Mouse (Mus musculus): Measurements from ENCODE around the gene I830077J02Rik. TPM values are rescaled to one million over a fixed set of nuclear protein-coding genes. Genes with fewer than 3 reads are reported as not detected.
A peak's percentile ranks its signal among the peaks of the same experiment; 100 is the strongest.

I830077J02Rik gene
- polyA plus RNA-seq, 1 experiment from 2014 or later = 0.93 TPM

DNA sequence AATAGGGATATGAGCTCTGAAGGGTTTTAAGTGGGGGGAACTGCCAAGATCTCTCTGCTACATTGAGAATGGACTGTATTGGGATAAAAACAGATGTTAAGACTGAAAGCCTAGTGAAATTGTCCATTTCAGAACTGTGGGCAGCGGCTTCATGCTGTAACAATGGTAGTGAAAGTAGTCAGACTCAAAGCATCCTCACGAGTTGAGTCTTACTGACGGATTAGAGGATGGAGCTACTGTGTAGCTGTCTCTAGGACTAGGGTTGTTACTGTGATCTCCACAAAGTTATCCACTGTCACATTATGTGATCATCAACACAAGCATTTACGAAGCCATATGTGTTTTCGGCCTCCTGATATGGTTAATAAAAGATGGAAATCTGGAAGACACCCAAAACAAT is 25.7 kb upstream of the I830077J02Rik start:
- peak overlapping the region; percentile 97 for H3K9ac ChIP-seq (ENCODE audit: low read length)
- no peak for ATAC-seq (ENCODE audit: low read depth)
- peaks cover 18% of the 10 kb centered on the region for H3K4me1 ChIP-seq (replicated peaks; ENCODE audit: control insufficient read depth, insufficient read depth, low read length)
- H3K9me3 ChIP-seq (ENCODE audit: control insufficient read depth, low read length) = no peaks in the 10 kb centered on the region
- peak overlapping the region; percentile 79 for H3K4me2 ChIP-seq (ENCODE audit: low read depth, low read length)
- 32% methylated on average over 5 of the region's 5 CpGs for WGBS
- H3K27me3 ChIP-seq (ENCODE audit: control insufficient read depth, insufficient read depth, low read depth, low read length) = no peaks in the 10 kb centered on the region
- peaks cover 10% of the 10 kb centered on the region; the same call in 1 of the 2 replicates for H3K36me3 ChIP-seq (ENCODE audit: control insufficient read depth, insufficient read depth, low read length)
- H3K4me3 ChIP-seq (ENCODE audit: low read length) = peak overlapping the region; percentile 80
- no peak overlapping the region for H3K27ac ChIP-seq (ENCODE audit: low read length)

- 95% methylated on average over 1 of the region's 1 CpGs for WGBS
- ATAC-seq (ENCODE audit: low read depth) = no peak
- Histone ChIP-seq H3K4me3 (ENCODE audit: low read length) (no peak overlapping the region), H3K36me3 (ENCODE audit: control insufficient read depth, insufficient read depth, low read length) (peaks cover 13% of the 10 kb centered on the region), H3K9me3 (ENCODE audit: control insufficient read depth, low read length) (no peaks in the 10 kb centered on the region), H3K4me2 (ENCODE audit: low read depth, low read length) (no peak overlapping the region), H3K4me1 (replicated peaks; ENCODE audit: control insufficient read depth, insufficient read depth, low read length) (peaks cover 18% of the 10 kb centered on the region), H3K27ac (ENCODE audit: low read length) (no peak overlapping the region), H3K27me3 (ENCODE audit: control insufficient read depth, insufficient read depth, low read depth, low read length) (no peaks in the 10 kb centered on the region), H3K9ac (ENCODE audit: low read length) (no peak overlapping the region)
Observed at GRCm38 (mm10) chr3:105957235-105957634, 24.8 kb upstream of the I830077J02Rik start.

GRCm38 (mm10) chr3:105951348-105951747 is 18.9 kb upstream of the I830077J02Rik start:
- WGBS = 93% methylated on average over 7 of the region's 7 CpGs
- no peak overlapping the region for H3K4me3 ChIP-seq (ENCODE audit: low read length)
- H3K9ac ChIP-seq (ENCODE audit: low read length) = no peak overlapping the region

DNA sequence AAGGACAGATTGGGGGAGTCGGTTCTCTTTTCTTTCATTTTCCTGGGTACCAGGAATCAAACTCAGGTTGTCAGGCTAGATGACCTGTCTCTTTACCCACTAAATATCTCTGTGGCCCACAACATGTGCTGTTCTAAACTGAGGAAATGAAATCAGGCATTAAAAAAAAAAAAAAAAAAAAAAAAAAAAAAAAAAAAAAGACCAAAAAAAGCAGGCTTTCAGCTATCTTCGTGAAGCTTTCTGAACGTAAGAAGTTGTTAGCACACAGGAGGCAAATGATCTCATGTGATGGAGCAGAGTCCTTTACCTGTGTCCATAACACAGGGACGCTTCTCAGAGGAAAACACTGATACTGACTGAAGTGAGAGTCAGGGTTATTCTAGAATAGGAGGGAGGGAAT is 3.6 kb upstream of the I830077J02Rik start:
- no peak overlapping the region for H3K27ac ChIP-seq (ENCODE audit: low read length)
- H3K4me1 ChIP-seq (replicated peaks; ENCODE audit: control insufficient read depth, insufficient read depth, low read length) = peaks cover 6% of the 10 kb centered on the region
- H3K4me3 ChIP-seq (ENCODE audit: low read length) = no peak overlapping the region
- no peaks in the 10 kb centered on the region for H3K9me3 ChIP-seq (ENCODE audit: control insufficient read depth, low read length)
- H3K36me3 ChIP-seq (ENCODE audit: control insufficient read depth, insufficient read depth, low read length) = peaks cover 5% of the 10 kb centered on the region
- ATAC-seq (ENCODE audit: low read depth) = no peak
- H3K27me3 ChIP-seq (ENCODE audit: control insufficient read depth, insufficient read depth, low read depth, low read length) = no peaks in the 10 kb centered on the region
- 78% methylated on average over 4 of the region's 4 CpGs for WGBS
- H3K4me2 ChIP-seq (ENCODE audit: low read depth, low read length) = no peak overlapping the region
- no peak overlapping the region for H3K9ac ChIP-seq (ENCODE audit: low read length)

More at GRCm38 (mm10) chr3:105951348-105951747, 18.9 kb upstream of the I830077J02Rik start:
- ATAC-seq (ENCODE audit: low read depth) = no peak
- Histone ChIP-seq H3K9me3 (ENCODE audit: control insufficient read depth, low read length) (no peaks in the 10 kb centered on the region), H3K27me3 (ENCODE audit: control insufficient read depth, insufficient read depth, low read depth, low read length) (no peaks in the 10 kb centered on the region), H3K4me1 (replicated peaks; ENCODE audit: control insufficient read depth, insufficient read depth, low read length) (no peaks in the 10 kb centered on the region), H3K36me3 (ENCODE audit: control insufficient read depth, insufficient read depth, low read length) (peaks cover 46% of the 10 kb centered on the region), H3K4me2 (ENCODE audit: low read depth, low read length) (no peak overlapping the region), H3K27ac (ENCODE audit: low read length) (no peak overlapping the region)

DNA sequence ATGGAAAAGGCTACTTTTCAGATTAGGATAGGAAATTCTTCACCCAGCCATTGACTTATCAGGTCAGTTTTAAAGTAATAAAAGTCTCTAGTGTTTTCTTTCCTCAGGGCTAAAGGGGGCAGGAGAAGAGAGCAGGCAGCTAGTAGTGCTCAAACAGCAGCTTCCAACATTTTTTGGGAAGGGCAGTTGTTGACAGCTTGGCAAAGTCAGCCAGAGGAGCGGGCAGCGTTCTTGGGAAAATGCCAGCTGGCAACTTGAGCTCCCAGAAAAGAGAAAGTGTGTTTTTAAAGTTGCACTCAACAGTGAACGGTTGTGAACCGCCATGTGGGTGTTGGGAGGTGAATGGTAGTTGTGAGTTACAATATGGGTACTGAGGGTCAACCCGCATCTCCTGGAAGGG is 2.6 kb upstream of the I830077J02Rik start:
- peak; percentile 60; the same call in 1 of the 2 replicates for ATAC-seq (ENCODE audit: low read depth)

GRCm38 (mm10) chr3:105933926-105934325 is 1.5 kb upstream of the I830077J02Rik start:
- no peaks in the 10 kb centered on the region for H3K27me3 ChIP-seq (ENCODE audit: control insufficient read depth, insufficient read depth, low read depth, low read length)
- H3K27ac ChIP-seq (ENCODE audit: low read length) = no peak overlapping the region
- H3K36me3 ChIP-seq (ENCODE audit: control insufficient read depth, insufficient read depth, low read length) = no peaks in the 10 kb centered on the region; the same call in 1 of the 2 replicates
- ATAC-seq (ENCODE audit: low read depth) = no peak
- H3K4me2 ChIP-seq (ENCODE audit: low read depth, low read length) = no peak overlapping the region
- 88% methylated on average over 6 of the region's 6 CpGs for WGBS
- no peak overlapping the region for H3K4me3 ChIP-seq (ENCODE audit: low read length)
- peaks cover 6% of the 10 kb centered on the region for H3K4me1 ChIP-seq (replicated peaks; ENCODE audit: control insufficient read depth, insufficient read depth, low read length)
- no peaks in the 10 kb centered on the region for H3K9me3 ChIP-seq (ENCODE audit: control insufficient read depth, low read length)
- H3K9ac ChIP-seq (ENCODE audit: low read length) = no peak overlapping the region

More for the DNA sequence above, 2.6 kb upstream of the I830077J02Rik start:
- H3K9me3 ChIP-seq (ENCODE audit: control insufficient read depth, low read length) = no peaks in the 10 kb centered on the region
- no peak overlapping the region for H3K9ac ChIP-seq (ENCODE audit: low read length)
- no peak overlapping the region for H3K4me3 ChIP-seq (ENCODE audit: low read length)
- no peak overlapping the region for H3K4me2 ChIP-seq (ENCODE audit: low read depth, low read length)
- no peaks in the 10 kb centered on the region for H3K27me3 ChIP-seq (ENCODE audit: control insufficient read depth, insufficient read depth, low read depth, low read length)
- WGBS = 41% methylated on average over 5 of the region's 5 CpGs
- peaks cover 6% of the 10 kb centered on the region for H3K4me1 ChIP-seq (replicated peaks; ENCODE audit: control insufficient read depth, insufficient read depth, low read length)
- H3K27ac ChIP-seq (ENCODE audit: low read length) = peak overlapping the region; percentile 21
- no peaks in the 10 kb centered on the region; the same call in 1 of the 2 replicates for H3K36me3 ChIP-seq (ENCODE audit: control insufficient read depth, insufficient read depth, low read length)

- no peak for ATAC-seq (ENCODE audit: low read depth)
- Histone ChIP-seq H3K4me2 (ENCODE audit: low read depth, low read length) (no peak overlapping the region), H3K9me3 (ENCODE audit: control insufficient read depth, low read length) (no peaks in the 10 kb centered on the region), H3K27me3 (ENCODE audit: control insufficient read depth, insufficient read depth, low read depth, low read length) (no peaks in the 10 kb centered on the region), H3K36me3 (ENCODE audit: control insufficient read depth, insufficient read depth, low read length) (no peaks in the 10 kb centered on the region; the same call in 1 of the 2 replicates), H3K4me1 (replicated peaks; ENCODE audit: control insufficient read depth, insufficient read depth, low read length) (peaks cover 6% of the 10 kb centered on the region), H3K9ac (ENCODE audit: low read length) (no peak overlapping the region), H3K4me3 (ENCODE audit: low read length) (no peak overlapping the region), H3K27ac (ENCODE audit: low read length) (no peak overlapping the region)
- 83% methylated on average over 2 of the region's 2 CpGs for WGBS
Observed at GRCm38 (mm10) chr3:105931095-105931494, 1.4 kb downstream of the I830077J02Rik start.

- 64% methylated on average over 7 of the region's 7 CpGs for WGBS
Observed at GRCm38 (mm10) chr3:105929821-105930220, 2.6 kb downstream of the I830077J02Rik start.

DNA sequence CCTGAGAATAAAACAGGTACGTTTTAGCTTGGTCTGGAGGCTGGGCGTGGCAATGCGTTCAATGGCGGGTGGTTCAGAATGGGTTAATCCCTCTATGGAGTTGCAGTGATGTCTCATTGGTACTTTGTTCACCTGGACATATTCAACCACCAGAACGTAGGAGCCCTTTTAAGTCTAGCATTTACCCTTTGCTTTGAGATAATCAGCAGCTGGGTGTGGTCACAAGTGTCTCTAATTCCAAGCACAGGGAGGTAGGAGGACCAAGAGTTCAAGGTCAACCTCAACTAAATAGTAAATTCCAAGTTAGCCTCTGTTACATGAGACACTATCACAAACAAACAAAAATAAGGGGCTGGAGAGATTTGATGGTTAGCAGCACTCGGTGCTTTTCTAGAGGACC is 3.7 kb downstream of the I830077J02Rik start:
- Histone ChIP-seq H3K4me2 (ENCODE audit: low read depth, low read length) (no peak overlapping the region), H3K4me1 (replicated peaks; ENCODE audit: control insufficient read depth, insufficient read depth, low read length) (no peaks in the 10 kb centered on the region), H3K9me3 (ENCODE audit: control insufficient read depth, low read length) (no peaks in the 10 kb centered on the region), H3K9ac (ENCODE audit: low read length) (no peak overlapping the region), H3K27me3 (ENCODE audit: control insufficient read depth, insufficient read depth, low read depth, low read length) (no peaks in the 10 kb centered on the region), H3K27ac (ENCODE audit: low read length) (no peak overlapping the region), H3K36me3 (ENCODE audit: control insufficient read depth, insufficient read depth, low read length) (no peaks in the 10 kb centered on the region; the same call in 1 of the 2 replicates), H3K4me3 (ENCODE audit: low read length) (no peak overlapping the region)
- no peak for ATAC-seq (ENCODE audit: low read depth)
- 83% methylated on average over 6 of the region's 6 CpGs for WGBS

More at GRCm38 (mm10) chr3:105929821-105930220, 2.6 kb downstream of the I830077J02Rik start:
- H3K4me3 ChIP-seq (ENCODE audit: low read length) = no peak overlapping the region
- H3K27me3 ChIP-seq (ENCODE audit: control insufficient read depth, insufficient read depth, low read depth, low read length) = no peaks in the 10 kb centered on the region
- no peaks in the 10 kb centered on the region for H3K9me3 ChIP-seq (ENCODE audit: control insufficient read depth, low read length)
- no peak overlapping the region for H3K4me2 ChIP-seq (ENCODE audit: low read depth, low read length)
- H3K4me1 ChIP-seq (replicated peaks; ENCODE audit: control insufficient read depth, insufficient read depth, low read length) = peaks cover 3% of the 10 kb centered on the region
- no peak overlapping the region for H3K9ac ChIP-seq (ENCODE audit: low read length)
- H3K36me3 ChIP-seq (ENCODE audit: control insufficient read depth, insufficient read depth, low read length) = no peaks in the 10 kb centered on the region; the same call in 1 of the 2 replicates
- no peak overlapping the region for H3K27ac ChIP-seq (ENCODE audit: low read length)
- ATAC-seq (ENCODE audit: low read depth) = no peak

GRCm38 (mm10) chr3:105928195-105928569 is 4.3 kb downstream of the I830077J02Rik start:
- Histone ChIP-seq H3K4me3 (ENCODE audit: low read length) (no peak overlapping the region), H3K9me3 (ENCODE audit: control insufficient read depth, low read length) (no peaks in the 10 kb centered on the region), H3K9ac (ENCODE audit: low read length) (no peak overlapping the region), H3K36me3 (ENCODE audit: control insufficient read depth, insufficient read depth, low read length) (no peaks in the 10 kb centered on the region; the same call in 1 of the 2 replicates), H3K4me2 (ENCODE audit: low read depth, low read length) (no peak overlapping the region), H3K4me1 (replicated peaks; ENCODE audit: control insufficient read depth, insufficient read depth, low read length) (no peaks in the 10 kb centered on the region), H3K27me3 (ENCODE audit: control insufficient read depth, insufficient read depth, low read depth, low read length) (no peaks in the 10 kb centered on the region), H3K27ac (ENCODE audit: low read length) (no peak overlapping the region)
- no peak for ATAC-seq (ENCODE audit: low read depth)
- 85% methylated on average over 3 of the region's 3 CpGs for WGBS

Data from lung, embryonic 16.5 days (tissue).